Mouse (Mus musculus): ENCODE results near the gene Lrrc20.

GRCm38 (mm10) chr10:61468900-61469299, 6.7 kb upstream of the Lrrc20 start:
- no peak for TF ChIP-seq CTCF (IDR thresholded peaks at IDR 0.05; ENCODE audit: insufficient read depth, low read depth, low read length)
- no peak for TF ChIP-seq POLR2A (IDR thresholded peaks at IDR 0.05; ENCODE audit: insufficient read depth, low read depth, low read length)

All from olfactory bulb, adult 2 months (tissue).